Mouse (Mus musculus): ENCODE data around the gene Cdk2ap2. TPM values are rescaled to one million over a fixed set of nuclear protein-coding genes. Genes with fewer than 3 reads are reported as not detected.

The Cdk2ap2 gene
- polyA plus RNA-seq, 1 experiment from 2014 or later, result 84.3 TPM

DNA sequence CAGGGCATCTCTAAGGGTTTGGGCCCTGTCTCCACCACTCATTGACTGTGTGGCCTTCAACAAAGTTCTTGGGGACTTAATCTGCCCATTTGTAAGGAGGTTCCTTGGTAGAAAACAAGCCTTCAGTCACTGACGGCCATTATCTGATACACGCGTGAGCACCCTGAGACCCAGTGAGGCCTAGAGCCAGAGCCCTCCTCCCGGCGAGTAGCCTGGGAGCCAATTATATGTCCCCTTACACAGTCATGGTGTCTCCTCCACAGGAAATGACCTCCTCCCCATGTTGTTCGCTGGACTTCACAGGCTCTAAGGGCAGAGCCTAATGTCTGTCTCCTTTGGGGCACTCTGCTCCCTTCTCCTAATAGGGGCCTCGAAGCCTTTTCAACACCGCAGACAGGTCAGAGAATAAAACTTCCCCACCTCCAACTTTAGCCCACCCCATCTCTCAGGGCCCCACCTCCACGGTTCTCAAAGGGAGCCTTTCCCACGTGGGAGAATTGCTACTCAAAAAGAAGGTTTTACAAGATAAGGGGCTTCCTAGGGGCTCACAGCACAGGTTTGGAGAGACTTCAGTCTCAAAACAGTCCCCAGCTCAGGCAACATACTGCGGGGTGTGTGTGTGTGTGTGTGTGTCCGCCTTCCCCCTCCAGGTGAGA is 49.5 kb downstream of the Cdk2ap2 start:
- no peak overlapping the region for H3K9ac ChIP-seq (ENCODE audit: low read depth, low read length)
- DNase-seq (ENCODE audit: low spot score), result no peak
- no peak overlapping the region for H3K27ac ChIP-seq (ENCODE audit: low read depth, low read length)
- peaks cover 8% of the 10 kb centered on the region for H3K4me1 ChIP-seq (replicated peaks; ENCODE audit: control insufficient read depth, insufficient read depth, low read length)
- no peak overlapping the region for H3K4me3 ChIP-seq (ENCODE audit: low read depth, low read length)
- no peak overlapping the region for H3K4me2 ChIP-seq (replicated peaks; ENCODE audit: low read depth, low read length)
- 59% methylated on average over 12 of the region's 12 CpGs for WGBS
- 0 out of 2 replicates have a peak, but pooled peaks cover 2% of the 10 kb centered on the region for H3K36me3 ChIP-seq (ENCODE audit: control insufficient read depth, insufficient read depth, low read length)
- H3K9me3 ChIP-seq (ENCODE audit: control insufficient read depth, low read length), result no peaks in the 10 kb centered on the region
- H3K27me3 ChIP-seq (ENCODE audit: control insufficient read depth, insufficient read depth, low read length), result no peaks in the 10 kb centered on the region
- no peak for ATAC-seq (ENCODE audit: low FRiP score)

- no peak overlapping the region for H3K27ac ChIP-seq (ENCODE audit: low read depth, low read length)
- WGBS, result 45% methylated on average over 3 of the region's 3 CpGs
- H3K4me3 ChIP-seq (ENCODE audit: low read depth, low read length), result no peak overlapping the region
- H3K4me2 ChIP-seq (replicated peaks; ENCODE audit: low read depth, low read length), result no peak overlapping the region
- DNase-seq (ENCODE audit: low spot score) (no peak), ATAC-seq (ENCODE audit: low FRiP score) (no peak)
- H3K9me3 ChIP-seq (ENCODE audit: control insufficient read depth, low read length), result no peaks in the 10 kb centered on the region
- peaks cover 8% of the 10 kb centered on the region for H3K4me1 ChIP-seq (replicated peaks; ENCODE audit: control insufficient read depth, insufficient read depth, low read length)
- H3K9ac ChIP-seq (ENCODE audit: low read depth, low read length), result no peak overlapping the region
- H3K27me3 ChIP-seq (ENCODE audit: control insufficient read depth, insufficient read depth, low read length), result no peaks in the 10 kb centered on the region
- H3K36me3 ChIP-seq (ENCODE audit: control insufficient read depth, insufficient read depth, low read length), result 0 out of 2 replicates have a peak, but pooled peaks cover 2% of the 10 kb centered on the region
These were observed 50.0 kb downstream of the Cdk2ap2 start for GRCm38 (mm10) chr19:4147022-4147405.

- DNase-seq (ENCODE audit: low spot score) (no peak), ATAC-seq (ENCODE audit: low FRiP score) (peak; percentile 34)
- 0 out of 2 replicates have a peak, but pooled peaks cover 2% of the 10 kb centered on the region for H3K36me3 ChIP-seq (ENCODE audit: control insufficient read depth, insufficient read depth, low read length)
- H3K27ac ChIP-seq (ENCODE audit: low read depth, low read length), result no peak overlapping the region
- 33% methylated on average over 9 of the region's 9 CpGs for WGBS
- peak overlapping the region; percentile 63 for H3K4me3 ChIP-seq (ENCODE audit: low read depth, low read length)
- no peaks in the 10 kb centered on the region for H3K27me3 ChIP-seq (ENCODE audit: control insufficient read depth, insufficient read depth, low read length)
- H3K4me1 ChIP-seq (replicated peaks; ENCODE audit: control insufficient read depth, insufficient read depth, low read length), result peaks cover 8% of the 10 kb centered on the region
- peak overlapping the region; percentile 66; the same call in 1 of the 2 replicates for H3K9ac ChIP-seq (ENCODE audit: low read depth, low read length)
- peak overlapping the region; percentile 84 for H3K4me2 ChIP-seq (replicated peaks; ENCODE audit: low read depth, low read length)
- H3K9me3 ChIP-seq (ENCODE audit: control insufficient read depth, low read length), result no peaks in the 10 kb centered on the region
These were observed 51.0 kb downstream of the Cdk2ap2 start for GRCm38 (mm10) chr19:4147782-4148490.

GRCm38 (mm10) chr19:4148491-4148806 is 51.5 kb downstream of the Cdk2ap2 start, which contains the start of gene Coro1b:
TSS of gene Coro1b (plus strand) at chr19:4148619.
- Histone ChIP-seq H3K4me2 (replicated peaks; ENCODE audit: low read depth, low read length) (peak within 1 kb of the TSS; percentile 84), H3K36me3 (ENCODE audit: control insufficient read depth, insufficient read depth, low read length) (0 out of 2 replicates have a peak, but pooled peaks cover 2% of the 10 kb centered on the region), H3K9ac (ENCODE audit: low read depth, low read length) (peak within 1 kb of the TSS; percentile 66), H3K4me1 (replicated peaks; ENCODE audit: control insufficient read depth, insufficient read depth, low read length) (peaks cover 8% of the 10 kb centered on the region), H3K9me3 (ENCODE audit: control insufficient read depth, low read length) (no peaks in the 10 kb centered on the region), H3K4me3 (ENCODE audit: low read depth, low read length) (peak within 1 kb of the TSS; percentile 63), H3K27me3 (ENCODE audit: control insufficient read depth, insufficient read depth, low read length) (no peaks in the 10 kb centered on the region), H3K27ac (ENCODE audit: low read depth, low read length) (no peak within 1 kb of the TSS)
- ATAC-seq (ENCODE audit: low FRiP score) (peak; percentile 94), DNase-seq (ENCODE audit: low spot score) (peak; percentile 96)
- 0% methylated on average over 29 of the region's 33 CpGs for WGBS

Other genes starting within 250 kb of the Cdk2ap2 start
- gene Chka, start 245.4 kb upstream of the Cdk2ap2 start, polyA plus RNA-seq (2014; fragmentation: Nextera tagmentation; extraction: Ambion mirVana), result 50.3 and 63.7 TPM in 2 replicates
- 10.7 and 11.6 TPM in 2 replicates for gene Tcirg1, start 190.0 kb upstream of the Cdk2ap2 start, polyA plus RNA-seq (2014; fragmentation: Nextera tagmentation; extraction: Ambion mirVana)
- 240 and 258 TPM in 2 replicates for gene Ndufs8, start 184.4 kb upstream of the Cdk2ap2 start, polyA plus RNA-seq (2014; fragmentation: Nextera tagmentation; extraction: Ambion mirVana)
- gene Aldh3b1, start 167.4 kb upstream of the Cdk2ap2 start, polyA plus RNA-seq (2014; fragmentation: Nextera tagmentation; extraction: Ambion mirVana), result 0.59 and 1.4 TPM in 2 replicates
- 5.1 and 6.4 TPM in 2 replicates for gene Unc93b1, start 162.0 kb upstream of the Cdk2ap2 start, polyA plus RNA-seq (2014; fragmentation: Nextera tagmentation; extraction: Ambion mirVana)
- not detected in 2 replicates for gene Aldh3b3, start 138.5 kb upstream of the Cdk2ap2 start, polyA plus RNA-seq (2014; fragmentation: Nextera tagmentation; extraction: Ambion mirVana)
- gene Aldh3b2, start 124.9 kb upstream of the Cdk2ap2 start, polyA plus RNA-seq (2014; fragmentation: Nextera tagmentation; extraction: Ambion mirVana), result 1.5 and 2.3 TPM in 2 replicates
- gene Acy3, start 110.6 kb upstream of the Cdk2ap2 start, polyA plus RNA-seq (2014; fragmentation: Nextera tagmentation; extraction: Ambion mirVana), result 2.5 and 2.8 TPM in 2 replicates
- 0.70 and 2.3 TPM in 2 replicates for gene Tbx10, start 104.4 kb upstream of the Cdk2ap2 start, polyA plus RNA-seq (2014; fragmentation: Nextera tagmentation; extraction: Ambion mirVana)
- gene Nudt8, start 96.6 kb upstream of the Cdk2ap2 start, polyA plus RNA-seq (2014; fragmentation: Nextera tagmentation; extraction: Ambion mirVana), result 14.6 and 19.5 TPM in 2 replicates
- gene Gm49405, start 96.6 kb upstream of the Cdk2ap2 start, polyA plus RNA-seq (2014; fragmentation: Nextera tagmentation; extraction: Ambion mirVana), result 1.5 and 1.6 TPM in 2 replicates
- 1.5 and 1.9 TPM in 2 replicates for gene Doc2g, start 93.9 kb upstream of the Cdk2ap2 start, polyA plus RNA-seq (2014; fragmentation: Nextera tagmentation; extraction: Ambion mirVana)
- gene Ndufv1, start 84.4 kb upstream of the Cdk2ap2 start, polyA plus RNA-seq (2014; fragmentation: Nextera tagmentation; extraction: Ambion mirVana), result 188 and 201 TPM in 2 replicates
- gene Gstp1, start 59.2 kb upstream of the Cdk2ap2 start, polyA plus RNA-seq (2014; fragmentation: Nextera tagmentation; extraction: Ambion mirVana), result 343 and 348 TPM in 2 replicates
- 1.1 and 2.9 TPM in 2 replicates for gene Gstp2, start 51.2 kb upstream of the Cdk2ap2 start, polyA plus RNA-seq (2014; fragmentation: Nextera tagmentation; extraction: Ambion mirVana)
- not detected in 2 replicates for gene Gstp3, start 37.6 kb upstream of the Cdk2ap2 start, polyA plus RNA-seq (2014; fragmentation: Nextera tagmentation; extraction: Ambion mirVana)
- not detected in 2 replicates for gene Cabp2, start 15.6 kb upstream of the Cdk2ap2 start, polyA plus RNA-seq (2014; fragmentation: Nextera tagmentation; extraction: Ambion mirVana)
- 12.2 and 15.4 TPM in 2 replicates for gene Pitpnm1, start 2.8 kb downstream of the Cdk2ap2 start, polyA plus RNA-seq (2014; fragmentation: Nextera tagmentation; extraction: Ambion mirVana)
- 65.7 and 67.4 TPM in 2 replicates for gene Aip, start 28.7 kb downstream of the Cdk2ap2 start, polyA plus RNA-seq (2014; fragmentation: Nextera tagmentation; extraction: Ambion mirVana)
- gene Gpr152, start 42.6 kb downstream of the Cdk2ap2 start, polyA plus RNA-seq (2014; fragmentation: Nextera tagmentation; extraction: Ambion mirVana), result not detected in 2 replicates
- gene Cabp4, start 46.9 kb downstream of the Cdk2ap2 start, polyA plus RNA-seq (2014; fragmentation: Nextera tagmentation; extraction: Ambion mirVana), result not detected in 2 replicates
- gene Coro1b, start 51.4 kb downstream of the Cdk2ap2 start, polyA plus RNA-seq (2014; fragmentation: Nextera tagmentation; extraction: Ambion mirVana), result 119 and 123 TPM in 2 replicates
- 1.0 and 1.1 TPM in 2 replicates for gene Ptprcap, start 56.4 kb downstream of the Cdk2ap2 start, polyA plus RNA-seq (2014; fragmentation: Nextera tagmentation; extraction: Ambion mirVana)
- 42.2 and 45.7 TPM in 2 replicates for gene Rps6kb2, start 66.2 kb downstream of the Cdk2ap2 start, polyA plus RNA-seq (2014; fragmentation: Nextera tagmentation; extraction: Ambion mirVana)
- 2.8 and 3.3 TPM in 2 replicates for gene Carns1, start 78.3 kb downstream of the Cdk2ap2 start, polyA plus RNA-seq (2014; fragmentation: Nextera tagmentation; extraction: Ambion mirVana)
- 0.79 and 0.96 TPM in 2 replicates for gene Tbc1d10c, start 94.1 kb downstream of the Cdk2ap2 start, polyA plus RNA-seq (2014; fragmentation: Nextera tagmentation; extraction: Ambion mirVana)
- 868 and 927 TPM in 2 replicates for gene Ppp1ca, start 94.9 kb downstream of the Cdk2ap2 start, polyA plus RNA-seq (2014; fragmentation: Nextera tagmentation; extraction: Ambion mirVana)
- 41.6 and 42.1 TPM in 2 replicates for gene Rad9a, start 104.5 kb downstream of the Cdk2ap2 start, polyA plus RNA-seq (2014; fragmentation: Nextera tagmentation; extraction: Ambion mirVana)
- 0.82 and 0.90 TPM in 2 replicates for gene Clcf1, start 117.1 kb downstream of the Cdk2ap2 start, polyA plus RNA-seq (2014; fragmentation: Nextera tagmentation; extraction: Ambion mirVana)
- not detected in 2 replicates for gene AC109138.7, start 117.2 kb downstream of the Cdk2ap2 start, polyA plus RNA-seq (2014; fragmentation: Nextera tagmentation; extraction: Ambion mirVana)
- gene Pold4, start 134.7 kb downstream of the Cdk2ap2 start, polyA plus RNA-seq (2014; fragmentation: Nextera tagmentation; extraction: Ambion mirVana), result 11.0 and 17.9 TPM in 2 replicates
- gene Ssh3, start 172.0 kb downstream of the Cdk2ap2 start, polyA plus RNA-seq (2014; fragmentation: Nextera tagmentation; extraction: Ambion mirVana), result 2.8 and 3.9 TPM in 2 replicates
- gene Ankrd13d, start 186.0 kb downstream of the Cdk2ap2 start, polyA plus RNA-seq (2014; fragmentation: Nextera tagmentation; extraction: Ambion mirVana), result 8.6 and 11.0 TPM in 2 replicates
- 12.5 and 13.9 TPM in 2 replicates for gene Grk2, start 209.0 kb downstream of the Cdk2ap2 start, polyA plus RNA-seq (2014; fragmentation: Nextera tagmentation; extraction: Ambion mirVana)